Mouse (Mus musculus) G1E (cell line): Measurements from ENCODE around the gene Rbp7. TPM values are rescaled to one million over a fixed set of nuclear protein-coding genes. Genes with fewer than 3 reads are reported as not detected.
"Not testable (repeated sequence)": the region's sequence is repeated elsewhere in the genome, so short reads cannot be mapped to it uniquely, and the experiment has no call there.

Experiments used
- ATAC-seq: 2 replicates; pipeline ENCODE4 v1.8.0; 2016; ENCODE audit warnings: mild to moderate bottlenecking; ENCODE audit not compliant: insufficient number of reproducible peaks, poor library complexity, low FRiP score, severe bottlenecking; ENCODE audit errors: extremely low read depth
- DNase-seq: peaks from one replicate; pipeline ENCODE4 v3.0.0; 2012; ENCODE audit warnings: low spot score
- H3K27me3 ChIP-seq: 2 replicates; pipeline ENCODE4 v1.6.1; 2012; ENCODE audit warnings: mild to moderate bottlenecking, low read length, inconsistent platforms; ENCODE audit not compliant: insufficient read depth
- H3K36me3 ChIP-seq: replicated peaks from 2 replicates; pipeline ENCODE3; 2012; ENCODE audit warnings: mild to moderate bottlenecking, inconsistent platforms
- H3K4me1 ChIP-seq: 2 replicates; pipeline ENCODE4 v1.6.1; 2012; ENCODE audit warnings: low read depth, low read length, inconsistent platforms, mixed read lengths; ENCODE audit not compliant: insufficient read depth
- H3K4me3 ChIP-seq: 2 replicates; pipeline ENCODE4 v1.5.1; 2012; ENCODE audit warnings: low read depth, mild to moderate bottlenecking, inconsistent platforms, low read length, moderate library complexity, mixed read lengths
- H3K9me3 ChIP-seq: replicated peaks from 2 replicates; pipeline ENCODE4 v1.6.1; 2012; ENCODE audit warnings: inconsistent platforms
- CTCF ChIP-seq: IDR thresholded peaks from 2 replicates; pipeline ENCODE4 v1.5.1; 2012; ENCODE audit warnings: low read depth, low read length, inconsistent platforms, mixed read lengths
- GATA1 ChIP-seq: IDR thresholded peaks from 2 replicates; pipeline ENCODE4 v1.6.1; 2012; ENCODE audit warnings: borderline replicate concordance, low read length, inconsistent platforms, mixed read lengths
- GATA2 ChIP-seq: IDR thresholded peaks from 2 replicates; pipeline ENCODE4 v1.6.1; 2012; ENCODE audit warnings: low read depth, low read length, inconsistent platforms, borderline replicate concordance
- POLR2AphosphoS5 ChIP-seq: IDR thresholded peaks from 2 replicates; pipeline ENCODE4 v1.6.1; 2012; ENCODE audit warnings: low read depth, low read length, inconsistent platforms; ENCODE audit not compliant: insufficient replicate concordance
- TAL1 ChIP-seq: conservative IDR thresholded peaks from 2 replicates; pipeline ENCODE4 v1.6.1; 2012; ENCODE audit warnings: low read depth, low read length, inconsistent platforms, mixed read lengths
- polyA plus RNA-seq: library from polyadenylated mRNA; stranded (reverse); fragments of >175 nt; gene quantifications from 2 replicates; pipeline ENCODE4 v1.2.3, GENCODE M21; 2012
- total RNA-seq, 2 experiments: library from RNA; stranded (forward) in 1 of 2; stranded (reverse) in 1 of 2; fragments of 200-1000 nt in 1 of 2; fragments of >200 nt in 1 of 2; fragmentation: Nextera tagmentation in 1 of 2; gene quantifications; 2 replicates each; pipeline ENCODE4 v1.2.3; 2014 to 2017

The Rbp7 gene
- total and polyA plus RNA-seq, 3 experiments = not detected

DNA sequence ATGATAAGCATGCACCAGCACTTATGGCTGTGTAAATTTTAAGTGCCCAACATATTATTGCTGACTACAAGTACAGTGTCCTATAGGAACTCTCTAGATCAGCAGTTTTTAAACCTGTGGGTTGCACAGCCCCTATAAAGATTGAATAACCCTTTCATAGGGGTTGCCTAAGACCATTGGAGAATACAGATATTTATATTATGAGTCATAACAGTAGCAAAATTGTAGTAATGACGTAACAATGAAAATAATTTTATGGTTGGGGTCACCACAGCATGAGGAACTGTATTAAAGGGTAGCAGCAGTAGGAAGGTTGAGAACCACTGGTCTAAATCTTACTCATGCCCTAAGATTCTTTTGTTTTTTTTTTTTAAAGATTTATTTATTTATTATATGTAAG is 4.6 kb upstream of the Rbp7 start:
- no peaks in the 10 kb centered on the region for H3K36me3 ChIP-seq
- H3K4me3 ChIP-seq = no peak overlapping the region
- peaks cover 8% of the 10 kb centered on the region for H3K27me3 ChIP-seq
- H3K9me3 ChIP-seq = no peaks in the 10 kb centered on the region
- TF ChIP-seq GATA1 = no peak
- no peak for TF ChIP-seq GATA2
- no peak for TF ChIP-seq TAL1
- no peak for TF ChIP-seq CTCF
- TF ChIP-seq POLR2AphosphoS5 = no peak
- DNase-seq (no peak), ATAC-seq (no peak)
- H3K4me1 ChIP-seq = no peaks in the 10 kb centered on the region

GRCm38 (mm10) chr4:149458526-149458925 is 3.7 kb upstream of the Rbp7 start:
- no peak for TF ChIP-seq GATA1
- TF ChIP-seq GATA2 = no peak
- no peak for TF ChIP-seq TAL1
- TF ChIP-seq POLR2AphosphoS5 = no peak
- no peak for TF ChIP-seq CTCF
- ATAC-seq = no peak
- Histone ChIP-seq H3K27me3 (peaks cover 12% of the 10 kb centered on the region), H3K9me3 (no peaks in the 10 kb centered on the region), H3K4me1 (no peaks in the 10 kb centered on the region), H3K36me3 (no peaks in the 10 kb centered on the region), H3K4me3 (no peak overlapping the region)
- DNase-seq = no peak

GRCm38 (mm10) chr4:149457831-149458430 is 3.2 kb upstream of the Rbp7 start:
- Histone ChIP-seq H3K36me3 (no peaks in the 10 kb centered on the region), H3K9me3 (no peaks in the 10 kb centered on the region), H3K4me1 (no peaks in the 10 kb centered on the region), H3K4me3 (no peak overlapping the region), H3K27me3 (peaks cover 14% of the 10 kb centered on the region)
- no peak for TF ChIP-seq POLR2AphosphoS5
- TF ChIP-seq GATA2 = no peak
- no peak for TF ChIP-seq GATA1
- TF ChIP-seq CTCF = no peak
- TF ChIP-seq TAL1 = no peak
- ATAC-seq (no peak), DNase-seq (no peak)

DNA sequence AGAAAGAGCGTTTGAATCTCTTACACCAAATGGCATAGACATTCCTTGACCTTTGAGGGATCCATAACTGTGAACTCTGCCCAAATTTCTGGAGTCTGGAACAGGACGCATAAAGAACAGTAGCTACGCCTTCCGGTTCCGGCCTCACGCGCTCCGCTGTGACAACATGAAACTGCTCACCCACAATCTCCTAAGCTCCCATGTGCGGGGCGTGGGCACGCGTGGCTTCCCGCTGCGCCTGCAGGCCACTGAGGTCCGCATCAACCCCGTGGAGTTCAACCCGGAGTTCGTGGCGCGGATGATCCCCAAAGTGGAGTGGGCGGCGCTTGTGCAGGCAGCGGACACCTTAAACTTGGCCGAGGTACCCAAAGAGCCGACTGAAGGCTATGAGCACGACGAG is 2.4 kb upstream of the Rbp7 start:
- H3K4me3 ChIP-seq, DNase-seq, H3K4me1 ChIP-seq, ATAC-seq, H3K36me3 ChIP-seq, H3K9me3 ChIP-seq: not testable (repeated sequence)
- H3K27me3 ChIP-seq = peaks cover 17% of the 10 kb centered on the region

DNA sequence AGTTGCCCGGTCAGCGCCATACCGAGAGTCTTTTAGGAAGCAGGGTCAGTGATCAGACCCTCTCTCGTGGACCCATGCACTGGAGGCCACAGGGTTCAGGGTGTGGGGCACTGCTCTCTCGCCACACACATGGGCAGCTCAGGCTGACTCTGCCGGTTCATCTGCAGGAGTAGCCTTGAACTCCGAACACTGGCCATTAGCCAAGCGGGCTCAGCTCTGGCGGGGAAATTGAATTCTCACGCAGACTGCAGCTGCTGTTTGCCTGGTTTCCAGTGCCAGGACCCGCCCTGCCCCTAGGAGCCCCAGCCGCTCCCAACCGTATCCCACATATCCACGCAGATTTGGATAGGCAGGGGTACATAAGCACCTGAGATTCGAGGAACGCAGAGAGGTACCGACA is 515 bp downstream of the Rbp7 start:
- Histone ChIP-seq H3K4me1 (0 out of 2 replicates have a peak, but pooled peaks cover 3% of the 10 kb centered on the region), H3K9me3 (0 out of 2 replicates have a peak, but pooled peaks cover 2% of the 10 kb centered on the region), H3K36me3 (no peaks in the 10 kb centered on the region), H3K4me3 (no peak overlapping the region), H3K27me3 (peaks cover 14% of the 10 kb centered on the region)
- no peak for ATAC-seq
- TF ChIP-seq GATA2 (no peak), CTCF (no peak), POLR2AphosphoS5 (no peak), GATA1 (no peak), TAL1 (no peak)
- no peak for DNase-seq

GRCm38 (mm10) chr4:149453656-149454055 is 1.1 kb downstream of the Rbp7 start:
- 0 out of 2 replicates have a peak, but pooled peaks cover 2% of the 10 kb centered on the region for H3K9me3 ChIP-seq
- H3K4me3 ChIP-seq = no peak overlapping the region
- DNase-seq = no peak
- peaks cover 14% of the 10 kb centered on the region for H3K27me3 ChIP-seq
- H3K36me3 ChIP-seq = no peaks in the 10 kb centered on the region
- no peak for TF ChIP-seq GATA1
- no peak for TF ChIP-seq GATA2
- no peak for TF ChIP-seq CTCF
- TF ChIP-seq POLR2AphosphoS5 = no peak
- no peak for TF ChIP-seq TAL1
- H3K4me1 ChIP-seq = 0 out of 2 replicates have a peak, but pooled peaks cover 3% of the 10 kb centered on the region
- ATAC-seq = no peak

DNA sequence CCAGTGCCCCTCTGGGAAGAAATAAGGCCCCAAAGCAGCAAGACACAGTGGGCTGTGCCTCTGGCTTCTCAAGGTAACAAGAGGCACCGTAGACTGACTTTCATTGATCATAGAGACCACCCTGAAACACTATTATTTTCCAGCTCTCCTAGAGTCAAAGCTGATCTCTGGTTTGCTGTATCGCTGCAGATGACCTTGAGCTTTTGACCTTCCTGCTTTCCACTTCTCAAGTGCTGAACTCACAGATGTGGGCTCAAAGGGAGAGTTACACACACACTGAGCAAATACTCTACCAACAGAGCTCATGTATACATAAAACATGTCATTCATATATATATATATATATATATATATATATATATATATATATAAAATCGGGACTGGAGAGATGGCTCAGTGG is 4.1 kb downstream of the Rbp7 start:
- Histone ChIP-seq H3K4me3 (no peak overlapping the region), H3K36me3 (no peaks in the 10 kb centered on the region), H3K27me3 (peaks cover 14% of the 10 kb centered on the region), H3K9me3 (0 out of 2 replicates have a peak, but pooled peaks cover 2% of the 10 kb centered on the region), H3K4me1 (peaks cover 11% of the 10 kb centered on the region)
- DNase-seq (no peak), ATAC-seq (no peak)
- no peak for TF ChIP-seq CTCF
- TF ChIP-seq GATA2 = no peak
- no peak for TF ChIP-seq POLR2AphosphoS5
- no peak for TF ChIP-seq TAL1
- no peak for TF ChIP-seq GATA1
